ENCODE assay signal across 10 mouse cellular contexts in the genomic region with DNA sequence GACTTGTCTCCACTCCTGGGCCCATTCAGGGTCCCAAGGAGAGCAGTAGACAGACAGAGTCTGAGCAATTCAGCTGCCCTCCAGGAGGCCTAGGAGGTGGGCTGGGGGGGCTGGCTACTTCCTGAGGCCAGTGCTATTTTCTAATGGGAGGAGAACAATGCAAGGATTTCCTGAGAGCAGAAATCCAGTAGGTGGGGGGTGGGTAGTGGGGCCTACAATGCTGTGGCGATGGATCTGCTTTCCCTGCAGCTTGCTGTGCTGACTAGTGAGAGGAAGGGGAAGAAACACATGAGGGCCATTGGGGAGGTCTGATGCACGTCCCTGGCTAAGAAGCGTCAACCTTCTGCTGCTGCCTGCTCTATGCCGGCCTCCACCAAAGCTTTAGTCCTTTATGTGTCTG.
DNase-seq lines count a peak whose midpoint lies in the region; ATAC-seq and TF ChIP-seq lines count a peak whose summit lies in the region.
"Had no signal": no experiment of that assay in that cellular context is flagged by ENCODE, and none has a peak within 500 bp of the region (broad histone marks: within the 10 kb centered on the region; RNA-seq: fewer than 3 reads in every experiment).

No protein-coding gene starts in this region.

- H3K4me1 ChIP-seq in embryonic facial prominence, embryonic 10.5 days: no peaks in the 10 kb centered on the region
- peaks cover 26% of the 10 kb centered on the region for H3K4me1 ChIP-seq in liver, embryonic 15.5 days (replicated peaks)

- H3K27me3 ChIP-seq in embryonic facial prominence, embryonic 10.5 days (replicated peaks; ENCODE audit: low read depth, poor library complexity, severe bottlenecking): no peaks in the 10 kb centered on the region
- no peaks in the 10 kb centered on the region for H3K27me3 ChIP-seq in liver, embryonic 15.5 days

- no peak for DNase-seq in gastrocnemius, adult 2 months
- no peak for DNase-seq in gastrocnemius, adult 18-20 months (ENCODE audit: low spot score)
- DNase-seq in embryonic facial prominence, embryonic 10.5 days (ENCODE audit: low spot score): peak; percentile 12
- peak; percentile 42 to 43 for DNase-seq in heart, postnatal 14 days
- no peak for DNase-seq in urinary bladder, postnatal 36 days (ENCODE audit: low spot score in 2 of 2)
- DNase-seq in layer of hippocampus, postnatal 25 days (ENCODE audit: extremely low spot score in 1 of 2, low spot score in 1 of 2): no peak
- no peak for DNase-seq in ovary, postnatal 36 days (ENCODE audit: low spot score)
- DNase-seq: thymus, postnatal 25 days had no signal

- H3K36me3 ChIP-seq in embryonic facial prominence, embryonic 10.5 days (replicated peaks): peaks cover 83% of the 10 kb centered on the region
- peaks cover 80% of the 10 kb centered on the region for H3K36me3 ChIP-seq in liver, embryonic 15.5 days (replicated peaks)

- ATAC-seq in liver, embryonic 15.5 days (ENCODE audit: insufficient read depth): peak; percentile 36; the same call in 1 of the 2 replicates
- ATAC-seq: inflammation-experienced regulatory T-cells, adult 6 months had no signal

- WGBS in embryonic facial prominence, embryonic 10.5 days: 66% methylated on average over 4 of the region's 4 CpGs
- WGBS in liver, embryonic 15.5 days (ENCODE audit: insufficient replicate concordance): 69% methylated on average over 4 of the region's 4 CpGs

- peak overlapping the region; percentile 31; the same call in 1 of the 2 replicates for H3K27ac ChIP-seq in gastrocnemius, adult 2 months
- no peak overlapping the region for H3K27ac ChIP-seq in embryonic facial prominence, embryonic 10.5 days (replicated peaks)
- H3K27ac ChIP-seq in liver, embryonic 15.5 days (replicated peaks): no peak overlapping the region

- intact Hi-C loops in gastrocnemius, adult 2 months (cut with DNase I): no loop called here
- intact Hi-C loops in heart, postnatal 14 days (cut with DNase I): loop anchor here (2.0 kb wide), 1 partner anchor 42 kb away; no protein-coding TSS in a partner anchor

- no peak overlapping the region for H3K4me3 ChIP-seq in gastrocnemius, adult 2 months
- no peak overlapping the region for H3K4me3 ChIP-seq in embryonic facial prominence, embryonic 10.5 days
- no peak overlapping the region for H3K4me3 ChIP-seq in liver, embryonic 15.5 days (replicated peaks)

- TF ChIP-seq CTCF in gastrocnemius, adult 2 months (IDR thresholded peaks at IDR 0.05): no peak

- no peak overlapping the region for H3K4me2 ChIP-seq in liver, embryonic 15.5 days

- no peaks in the 10 kb centered on the region for H3K9me3 ChIP-seq in embryonic facial prominence, embryonic 10.5 days
- H3K9me3 ChIP-seq in liver, embryonic 15.5 days (replicated peaks): no peaks in the 10 kb centered on the region

- H3K9ac ChIP-seq in liver, embryonic 15.5 days: no peak overlapping the region

Comparison
In these comparisons a context has a peak if more than half of its experiments do, and no peak if none do; other contexts are left out.
1. DNase-seq: peak in embryonic facial prominence, embryonic 10.5 days (single experiment) and heart, postnatal 14 days (2 of 2); none in gastrocnemius, adult 2 months (single experiment), gastrocnemius, adult 18-20 months (single experiment), urinary bladder, postnatal 36 days (0 of 2), layer of hippocampus, postnatal 25 days (0 of 2) and ovary, postnatal 36 days (single experiment).